Mouse (Mus musculus) stomach, postnatal 0 days (tissue): ENCODE measurements around the gene Ppp1r12c.

Experiments
- CTCF ChIP-seq: IDR thresholded peaks from 2 replicates; pipeline ENCODE4 v1.5.1; 2016; ENCODE audit warnings: antibody characterized with exemption, low read depth, mild to moderate bottlenecking, moderate library complexity
- EP300 ChIP-seq: optimal IDR thresholded peaks from 2 replicates; pipeline ENCODE3; 2016; ENCODE audit warnings: antibody characterized with exemption

DNA sequence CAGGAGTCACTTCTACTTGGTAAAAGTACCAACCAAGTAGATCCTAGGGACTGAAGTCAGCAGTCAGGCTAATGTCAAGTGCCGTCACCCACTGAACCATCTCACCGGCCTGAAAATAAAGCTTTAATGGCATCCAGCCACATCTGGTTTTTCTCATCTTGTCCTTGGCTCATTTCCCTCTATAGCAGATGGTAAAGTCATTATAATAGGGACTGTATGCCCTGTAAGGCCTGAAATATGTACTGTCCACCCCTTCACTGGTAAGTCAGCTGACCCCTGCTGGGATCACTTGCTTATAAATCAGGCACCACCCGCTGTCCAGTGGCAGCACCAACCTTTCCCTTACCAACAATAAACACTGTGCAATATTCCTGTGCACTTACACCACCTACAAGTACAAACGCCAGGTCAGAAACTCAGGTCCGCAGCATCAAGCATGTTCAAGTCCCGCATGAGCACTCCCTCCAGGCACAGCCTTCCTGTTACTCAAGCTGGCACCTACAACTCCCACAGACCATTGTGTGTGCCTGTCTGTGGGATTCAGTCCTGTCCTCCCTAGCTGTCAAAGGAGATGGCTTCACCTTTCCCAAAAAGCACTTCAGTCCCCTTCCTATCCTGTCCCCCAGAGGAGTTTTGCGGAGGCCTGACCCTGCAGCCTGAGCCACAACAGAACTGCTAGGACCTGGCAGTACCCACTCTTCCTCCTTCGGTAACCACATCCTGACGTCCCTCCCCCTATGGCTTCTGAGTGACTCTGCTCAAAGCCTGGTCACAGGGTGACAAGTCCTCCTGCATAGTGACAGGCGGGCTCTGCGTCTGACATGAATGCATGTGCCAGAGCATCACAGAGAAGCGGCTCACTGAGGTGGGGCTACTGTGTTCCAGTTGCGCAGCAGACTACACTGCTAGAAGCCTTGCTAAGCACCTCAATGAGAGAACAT, 8.9 kb downstream of the Ppp1r12c start:
- TF ChIP-seq EP300 (no peak), CTCF (no peak)
